Mouse (Mus musculus): ENCODE results near the gene Hunk. TPM values are rescaled to one million over a fixed set of nuclear protein-coding genes. Genes with fewer than 3 reads are reported as not detected.

Hunk gene
- polyA plus RNA-seq, 1 experiment from 2014 or later: 15.0 TPM

DNA sequence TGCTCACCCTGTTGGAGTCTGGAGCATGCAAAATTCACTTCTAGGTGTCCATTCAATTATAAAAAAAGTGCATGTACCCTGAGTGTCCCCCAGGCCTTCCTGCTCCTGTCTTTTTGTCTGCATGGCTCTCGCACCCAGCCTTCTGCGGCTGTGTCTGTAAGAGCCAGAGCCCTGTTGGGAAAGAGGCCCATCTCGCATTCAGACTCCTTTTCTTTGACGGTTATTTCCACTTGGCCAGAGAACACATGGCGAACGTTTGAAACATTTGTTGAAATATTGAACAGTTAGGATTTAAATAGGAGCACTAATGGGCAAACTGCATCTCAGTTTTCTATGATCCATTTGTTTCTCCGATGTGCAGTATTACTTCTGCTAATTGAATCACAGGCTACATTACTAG, 99.3 kb downstream of the Hunk start:
- no peak overlapping the region for H3K4me3 ChIP-seq
- H3K27ac ChIP-seq (replicated peaks): no peak overlapping the region
- H3K36me3 ChIP-seq: peaks cover 93% of the 10 kb centered on the region
- no peaks in the 10 kb centered on the region for H3K27me3 ChIP-seq
- H3K9ac ChIP-seq (replicated peaks): no peak overlapping the region
- no peaks in the 10 kb centered on the region for H3K9me3 ChIP-seq
- no peak overlapping the region for H3K4me2 ChIP-seq (replicated peaks)
- H3K4me1 ChIP-seq: no peaks in the 10 kb centered on the region; the same call in 1 of the 2 replicates
- no peak for ATAC-seq (ENCODE audit: low FRiP score, low read depth)
- 90% methylated on average over 7 of the region's 7 CpGs for WGBS

GRCm38 (mm10) chr16:90485599-90485998, 99.8 kb downstream of the Hunk start:
- no peaks in the 10 kb centered on the region for H3K27me3 ChIP-seq
- no peak overlapping the region for H3K4me2 ChIP-seq (replicated peaks)
- no peak overlapping the region for H3K4me3 ChIP-seq
- H3K9me3 ChIP-seq: no peaks in the 10 kb centered on the region
- H3K27ac ChIP-seq (replicated peaks): no peak overlapping the region
- ATAC-seq (ENCODE audit: low FRiP score, low read depth): no peak
- H3K9ac ChIP-seq (replicated peaks): no peak overlapping the region
- 87% methylated on average over 4 of the region's 4 CpGs for WGBS
- peaks cover 89% of the 10 kb centered on the region for H3K36me3 ChIP-seq
- H3K4me1 ChIP-seq: no peaks in the 10 kb centered on the region; the same call in 1 of the 2 replicates

DNA sequence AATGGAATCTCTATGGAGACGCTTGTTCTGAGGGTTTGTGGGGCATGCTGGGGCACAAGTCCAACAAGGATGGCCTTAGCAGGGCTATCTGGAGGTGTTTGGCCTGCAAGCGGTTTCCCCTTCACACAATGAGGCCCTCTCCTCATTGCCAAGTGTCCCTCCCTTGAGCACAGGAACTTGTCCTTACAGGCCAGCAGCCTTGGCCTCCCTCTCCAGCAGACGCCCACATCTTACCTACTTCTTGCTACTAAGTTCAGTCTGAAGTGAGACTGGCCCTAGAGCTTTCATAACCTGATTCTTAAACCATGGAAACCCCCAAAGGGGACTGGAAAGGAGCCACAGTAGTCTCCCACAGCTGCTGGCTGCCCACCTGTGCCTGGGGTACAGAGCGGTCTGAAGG, 104.3 kb downstream of the Hunk start:
- Histone ChIP-seq H3K9ac (replicated peaks) (no peak overlapping the region), H3K4me3 (no peak overlapping the region), H3K27me3 (no peaks in the 10 kb centered on the region), H3K27ac (replicated peaks) (no peak overlapping the region), H3K4me2 (replicated peaks) (no peak overlapping the region), H3K36me3 (peaks cover 67% of the 10 kb centered on the region), H3K4me1 (peaks cover 16% of the 10 kb centered on the region; the same call in 1 of the 2 replicates), H3K9me3 (no peaks in the 10 kb centered on the region)
- ATAC-seq (ENCODE audit: low FRiP score, low read depth): no peak
- 93% methylated on average over 4 of the region's 4 CpGs for WGBS

DNA sequence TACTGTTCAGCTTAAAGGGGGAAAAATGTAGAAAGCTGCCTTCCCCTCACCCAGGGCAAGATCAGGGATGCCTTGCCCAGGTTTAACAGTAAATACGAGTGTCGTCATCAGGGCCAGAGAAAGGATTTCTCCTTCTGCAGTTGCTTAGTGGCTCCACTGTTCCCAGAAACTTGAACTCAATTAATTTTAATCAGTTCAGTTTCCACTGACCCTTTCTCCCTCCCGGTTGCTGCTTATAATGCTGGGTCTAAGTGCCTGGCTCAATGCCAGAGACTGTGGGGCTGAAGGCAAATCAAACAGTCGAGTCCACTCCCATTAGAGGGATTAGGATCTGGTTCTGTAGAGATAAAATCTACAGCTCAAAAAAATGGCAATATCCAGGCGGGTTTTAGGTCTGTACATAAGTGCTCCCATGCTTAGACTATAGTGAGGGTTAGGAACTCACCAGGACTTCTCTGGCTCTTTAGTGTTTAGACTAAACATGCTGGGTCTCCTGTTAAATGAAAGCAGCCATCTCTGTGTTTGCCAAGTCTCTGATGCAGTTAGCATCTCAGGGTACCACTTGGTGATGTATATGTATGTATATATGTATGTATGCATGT, 106.2 kb downstream of the Hunk start:
- Histone ChIP-seq H3K4me3 (no peak overlapping the region), H3K4me1 (peaks cover 24% of the 10 kb centered on the region), H3K9ac (replicated peaks) (no peak overlapping the region), H3K36me3 (peaks cover 63% of the 10 kb centered on the region), H3K4me2 (replicated peaks) (no peak overlapping the region), H3K27me3 (no peaks in the 10 kb centered on the region), H3K9me3 (no peaks in the 10 kb centered on the region), H3K27ac (replicated peaks) (peak overlapping the region; percentile 58; the same call in 1 of the 2 replicates)
- ATAC-seq (ENCODE audit: low FRiP score, low read depth): peak; percentile 62
- WGBS: 48% methylated on average over 5 of the region's 5 CpGs

- ATAC-seq (ENCODE audit: low FRiP score, low read depth): 0 out of 2 replicates have a peak, but pooled peaks have one; percentile 27
- Histone ChIP-seq H3K9ac (replicated peaks) (no peak overlapping the region), H3K4me2 (replicated peaks) (no peak overlapping the region), H3K9me3 (no peaks in the 10 kb centered on the region), H3K27me3 (no peaks in the 10 kb centered on the region), H3K27ac (replicated peaks) (no peak overlapping the region), H3K36me3 (peaks cover 63% of the 10 kb centered on the region), H3K4me3 (no peak overlapping the region), H3K4me1 (peaks cover 12% of the 10 kb centered on the region)
- 40% methylated on average over 11 of the region's 11 CpGs for WGBS
Measured at GRCm38 (mm10) chr16:90496930-90497329, 111.1 kb downstream of the Hunk start.

DNA sequence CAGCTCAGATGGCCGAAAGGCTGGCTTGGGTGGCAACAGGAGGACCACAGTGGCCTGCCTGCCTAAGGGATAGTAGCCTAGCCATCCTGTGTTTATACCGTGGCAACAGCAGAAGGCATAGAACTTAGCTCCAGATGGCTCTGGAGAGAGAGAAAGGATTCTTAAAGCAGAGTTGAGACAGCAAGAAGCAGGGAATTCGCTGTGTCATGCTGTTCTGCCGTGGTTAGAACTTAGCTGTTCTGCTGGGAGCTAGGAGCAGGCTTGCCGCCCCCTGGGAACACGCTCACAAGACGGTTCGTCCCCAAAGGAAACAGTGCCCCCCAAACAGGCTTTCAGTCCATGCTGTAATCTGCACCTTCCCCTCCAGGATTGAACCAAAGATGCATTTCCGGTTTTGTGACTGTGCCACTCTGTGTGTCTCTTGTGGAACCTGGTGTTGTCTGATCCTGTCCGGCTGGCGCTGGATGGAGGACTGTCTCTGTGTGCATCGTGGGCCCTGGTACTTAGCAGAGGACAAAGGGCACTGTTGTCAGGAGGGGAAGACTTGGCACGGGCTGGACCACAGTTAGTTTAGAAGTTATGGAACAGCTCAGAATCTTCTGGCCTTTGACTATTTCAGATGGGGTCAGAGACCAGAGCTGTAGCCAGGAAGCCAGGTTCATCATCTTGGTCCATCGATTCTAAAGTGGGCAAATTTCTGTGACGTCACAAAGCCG, 112.1 kb downstream of the Hunk start:
- Histone ChIP-seq H3K9ac (replicated peaks) (no peak overlapping the region), H3K36me3 (peaks cover 61% of the 10 kb centered on the region), H3K4me2 (replicated peaks) (no peak overlapping the region), H3K4me1 (peaks cover 8% of the 10 kb centered on the region), H3K27me3 (no peaks in the 10 kb centered on the region), H3K27ac (replicated peaks) (0 out of 2 replicates have a peak overlapping the region, but pooled peaks have one; percentile 1), H3K9me3 (no peaks in the 10 kb centered on the region), H3K4me3 (no peak overlapping the region)
- ATAC-seq (ENCODE audit: low FRiP score, low read depth): no peak
- WGBS: 87% methylated on average over 16 of the region's 16 CpGs

- no peak overlapping the region for H3K4me3 ChIP-seq
- H3K27ac ChIP-seq (replicated peaks): no peak overlapping the region
- H3K4me2 ChIP-seq (replicated peaks): no peak overlapping the region
- no peaks in the 10 kb centered on the region for H3K27me3 ChIP-seq
- H3K9me3 ChIP-seq: no peaks in the 10 kb centered on the region
- 78% methylated on average over 6 of the region's 6 CpGs for WGBS
- H3K36me3 ChIP-seq: peaks cover 41% of the 10 kb centered on the region
- peaks cover 14% of the 10 kb centered on the region for H3K4me1 ChIP-seq
- no peak overlapping the region for H3K9ac ChIP-seq (replicated peaks)
- no peak for ATAC-seq (ENCODE audit: low FRiP score, low read depth)
Measured at GRCm38 (mm10) chr16:90500809-90501208, 115.0 kb downstream of the Hunk start.

GRCm38 (mm10) chr16:90505252-90505651, 119.4 kb downstream of the Hunk start:
- Histone ChIP-seq H3K4me3 (no peak overlapping the region), H3K9me3 (no peaks in the 10 kb centered on the region), H3K9ac (replicated peaks) (no peak overlapping the region), H3K4me2 (replicated peaks) (no peak overlapping the region), H3K36me3 (no peaks in the 10 kb centered on the region), H3K27ac (replicated peaks) (no peak overlapping the region), H3K27me3 (no peaks in the 10 kb centered on the region), H3K4me1 (0 out of 2 replicates have a peak, but pooled peaks cover 6% of the 10 kb centered on the region)
- no peak for ATAC-seq (ENCODE audit: low FRiP score, low read depth)
- 80% methylated on average over 10 of the region's 10 CpGs for WGBS

GRCm38 (mm10) chr16:90505680-90506079, 119.9 kb downstream of the Hunk start:
- H3K27ac ChIP-seq (replicated peaks): no peak overlapping the region
- H3K4me3 ChIP-seq: no peak overlapping the region
- 97% methylated on average over 2 of the region's 2 CpGs for WGBS
- no peaks in the 10 kb centered on the region for H3K27me3 ChIP-seq
- H3K9ac ChIP-seq (replicated peaks): no peak overlapping the region
- no peak for ATAC-seq (ENCODE audit: low FRiP score, low read depth)
- no peaks in the 10 kb centered on the region for H3K9me3 ChIP-seq
- H3K4me2 ChIP-seq (replicated peaks): no peak overlapping the region
- H3K4me1 ChIP-seq: 0 out of 2 replicates have a peak, but pooled peaks cover 6% of the 10 kb centered on the region
- H3K36me3 ChIP-seq: no peaks in the 10 kb centered on the region

GRCm38 (mm10) chr16:90511551-90512296, 125.9 kb downstream of the Hunk start:
- WGBS: 95% methylated on average over 19 of the region's 19 CpGs
- H3K9ac ChIP-seq (replicated peaks): no peak overlapping the region
- H3K27me3 ChIP-seq: no peaks in the 10 kb centered on the region
- H3K9me3 ChIP-seq: no peaks in the 10 kb centered on the region
- no peak overlapping the region for H3K4me3 ChIP-seq
- H3K36me3 ChIP-seq: no peaks in the 10 kb centered on the region
- no peaks in the 10 kb centered on the region for H3K4me1 ChIP-seq
- H3K27ac ChIP-seq (replicated peaks): no peak overlapping the region
- H3K4me2 ChIP-seq (replicated peaks): no peak overlapping the region
- no peak for ATAC-seq (ENCODE audit: low FRiP score, low read depth)

GRCm38 (mm10) chr16:90517041-90517440, 131.2 kb downstream of the Hunk start:
- 79% methylated on average over 9 of the region's 9 CpGs for WGBS
- H3K27ac ChIP-seq (replicated peaks): no peak overlapping the region
- no peak overlapping the region for H3K4me2 ChIP-seq (replicated peaks)
- no peak for ATAC-seq (ENCODE audit: low FRiP score, low read depth)
- peaks cover 15% of the 10 kb centered on the region for H3K4me1 ChIP-seq
- H3K9me3 ChIP-seq: no peaks in the 10 kb centered on the region
- H3K27me3 ChIP-seq: no peaks in the 10 kb centered on the region
- H3K4me3 ChIP-seq: no peak overlapping the region
- H3K9ac ChIP-seq (replicated peaks): no peak overlapping the region
- no peaks in the 10 kb centered on the region for H3K36me3 ChIP-seq

DNA sequence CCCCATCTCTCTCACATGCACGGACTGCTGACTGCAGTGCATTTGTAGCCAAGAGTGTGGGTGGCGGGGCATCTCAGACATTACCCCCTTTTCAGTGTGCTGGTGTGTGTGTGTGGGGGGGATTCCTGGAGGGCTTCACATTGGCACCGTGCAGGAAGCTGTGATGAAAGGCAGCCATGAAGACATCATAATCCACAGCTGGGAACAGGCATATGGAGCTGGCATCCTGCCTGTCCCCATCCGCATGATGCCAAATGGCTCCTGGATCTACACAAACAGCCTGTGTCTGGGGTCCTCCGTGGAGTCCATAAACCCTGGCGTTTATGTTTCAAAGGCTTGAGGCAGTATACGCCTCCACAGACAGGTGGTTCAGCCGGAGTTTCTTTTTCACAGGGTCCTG, 132.4 kb downstream of the Hunk start:
- H3K27ac ChIP-seq (replicated peaks): no peak overlapping the region
- no peak for ATAC-seq (ENCODE audit: low FRiP score, low read depth)

More for the DNA sequence above, 132.4 kb downstream of the Hunk start:
- no peaks in the 10 kb centered on the region for H3K36me3 ChIP-seq
- no peak overlapping the region for H3K9ac ChIP-seq (replicated peaks)
- H3K27me3 ChIP-seq: no peaks in the 10 kb centered on the region
- H3K4me1 ChIP-seq: peaks cover 26% of the 10 kb centered on the region
- no peak overlapping the region for H3K4me2 ChIP-seq (replicated peaks)
- 82% methylated on average over 8 of the region's 8 CpGs for WGBS
- no peaks in the 10 kb centered on the region for H3K9me3 ChIP-seq
- no peak overlapping the region for H3K4me3 ChIP-seq

All from midbrain, embryonic 12.5 days (tissue).